Mouse (Mus musculus): Measurements from ENCODE around the gene Bmyc. TPM values are rescaled to one million over a fixed set of nuclear protein-coding genes. Genes with fewer than 3 reads are reported as not detected.
"Not testable (repeated sequence)": the region's sequence is repeated elsewhere in the genome, so short reads cannot be mapped to it uniquely, and the experiment has no call there.

The Bmyc gene
- polyA plus RNA-seq, 1 experiment from 2014 or later: 106 TPM

- H3K27ac ChIP-seq (ENCODE audit: low read depth): no peak within 1 kb of the TSS
- H3K4me2 ChIP-seq (ENCODE audit: low read length): no peak within 1 kb of the TSS
- no peaks in the 10 kb centered on the region for H3K4me1 ChIP-seq (replicated peaks; ENCODE audit: control insufficient read depth, insufficient read depth, low read length)
- no peaks in the 10 kb centered on the region for H3K27me3 ChIP-seq (replicated peaks; ENCODE audit: control insufficient read depth, insufficient read depth, low read length)
- H3K9me3 ChIP-seq (ENCODE audit: control insufficient read depth, low read length): no peaks in the 10 kb centered on the region
- H3K4me3 ChIP-seq (ENCODE audit: low read depth, low read length): no peak within 1 kb of the TSS
- 91% methylated on average over 3 of the region's 3 CpGs for WGBS
- DNase-seq (ENCODE audit: low spot score) (no peak), ATAC-seq (replicated peaks; ENCODE audit: low FRiP score, low TSS enrichment, low read depth) (no peak)
- H3K36me3 ChIP-seq (ENCODE audit: control insufficient read depth, insufficient read depth, low read length): no peaks in the 10 kb centered on the region
- H3K9ac ChIP-seq (ENCODE audit: low read length): no peak within 1 kb of the TSS
Measured at GRCm38 (mm10) chr2:25676486-25676885, 30.1 kb upstream of the Bmyc start, which contains the start of gene Lcn6. TSS of gene Lcn6 (plus strand) at chr2:25676786.

DNA sequence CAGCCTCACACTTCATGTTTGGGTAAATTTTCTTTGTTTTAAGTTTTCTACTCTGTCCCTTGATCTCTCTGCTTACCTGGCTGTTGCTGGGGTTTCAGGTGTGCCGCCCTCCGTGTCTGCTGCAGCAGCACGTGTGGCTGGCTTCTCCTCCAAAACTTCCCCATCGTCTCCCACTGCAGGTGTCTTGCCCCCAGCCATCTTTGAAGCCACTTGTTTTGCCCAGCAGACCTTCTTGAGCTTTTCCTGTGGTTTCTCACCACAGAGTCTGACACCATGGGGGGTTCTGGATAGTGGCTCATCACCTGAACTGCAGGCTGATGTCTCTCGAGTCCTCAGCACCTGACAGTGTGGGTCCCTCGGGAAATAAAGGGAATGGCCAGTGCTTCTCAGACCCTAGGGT is 27.0 kb upstream of the Bmyc start:
- Histone ChIP-seq H3K27ac (ENCODE audit: low read depth) (no peak overlapping the region), H3K4me3 (ENCODE audit: low read depth, low read length) (no peak overlapping the region), H3K4me2 (ENCODE audit: low read length) (no peak overlapping the region), H3K27me3 (replicated peaks; ENCODE audit: control insufficient read depth, insufficient read depth, low read length) (no peaks in the 10 kb centered on the region), H3K9me3 (ENCODE audit: control insufficient read depth, low read length) (no peaks in the 10 kb centered on the region), H3K4me1 (replicated peaks; ENCODE audit: control insufficient read depth, insufficient read depth, low read length) (no peaks in the 10 kb centered on the region), H3K36me3 (ENCODE audit: control insufficient read depth, insufficient read depth, low read length) (no peaks in the 10 kb centered on the region), H3K9ac (ENCODE audit: low read length) (no peak overlapping the region)
- no peak for DNase-seq (ENCODE audit: low spot score)
- 82% methylated on average over 6 of the region's 6 CpGs for WGBS
- no peak for ATAC-seq (replicated peaks; ENCODE audit: low FRiP score, low TSS enrichment, low read depth)

DNA sequence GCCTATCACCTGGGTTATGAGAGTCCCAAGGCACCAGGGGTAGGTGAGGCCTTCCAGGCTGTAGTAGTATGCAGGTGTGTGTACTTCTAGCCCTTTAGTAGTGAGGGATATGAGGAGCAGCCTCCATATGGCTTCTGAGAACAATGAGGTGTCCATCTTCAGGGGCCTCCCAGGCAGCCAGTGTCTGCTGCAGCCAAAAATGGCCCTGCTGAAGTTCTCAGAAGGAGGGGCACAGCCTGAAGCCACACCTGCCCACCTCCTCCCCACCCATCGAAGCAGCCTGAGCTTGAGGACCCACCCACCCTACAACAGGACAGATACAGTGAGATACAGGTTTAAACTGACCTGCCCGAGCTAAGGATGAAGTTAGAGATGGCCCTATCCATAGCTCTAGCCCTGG is 24.1 kb upstream of the Bmyc start, which contains the start of gene Lcn10:
Gene Lcn10, plus strand, starts transcription at position 301 of the 400 bp plus-strand sequence.
- no peak within 1 kb of the TSS for H3K4me2 ChIP-seq (ENCODE audit: low read length)
- no peaks in the 10 kb centered on the region for H3K4me1 ChIP-seq (replicated peaks; ENCODE audit: control insufficient read depth, insufficient read depth, low read length)
- H3K27me3 ChIP-seq (replicated peaks; ENCODE audit: control insufficient read depth, insufficient read depth, low read length): no peaks in the 10 kb centered on the region
- ATAC-seq (replicated peaks; ENCODE audit: low FRiP score, low TSS enrichment, low read depth) (no peak), DNase-seq (ENCODE audit: low spot score) (no peak)
- H3K9me3 ChIP-seq (ENCODE audit: control insufficient read depth, low read length): no peaks in the 10 kb centered on the region
- no peaks in the 10 kb centered on the region for H3K36me3 ChIP-seq (ENCODE audit: control insufficient read depth, insufficient read depth, low read length)
- 65% methylated on average over 2 of the region's 2 CpGs for WGBS
- no peak within 1 kb of the TSS for H3K9ac ChIP-seq (ENCODE audit: low read length)
- H3K4me3 ChIP-seq (ENCODE audit: low read depth, low read length): no peak within 1 kb of the TSS
- no peak within 1 kb of the TSS for H3K27ac ChIP-seq (ENCODE audit: low read depth)

DNA sequence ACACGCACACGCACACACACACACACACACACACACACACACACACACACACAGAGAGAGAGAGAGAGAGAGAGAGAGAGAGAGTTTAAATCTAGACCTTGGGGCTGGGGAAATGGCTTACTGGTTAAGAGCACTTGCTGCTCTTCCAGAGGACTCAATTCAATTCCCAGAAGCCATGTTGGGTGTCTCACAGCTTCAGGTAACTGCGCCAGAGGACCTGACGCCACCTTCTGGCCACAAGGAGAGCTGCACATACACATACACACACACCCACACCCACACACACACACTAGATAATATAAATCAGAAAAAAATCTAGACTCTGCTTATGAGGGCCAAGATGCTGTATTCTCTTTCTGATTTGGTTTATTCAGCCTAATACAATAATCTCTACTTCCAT is 19.6 kb upstream of the Bmyc start:
- Histone ChIP-seq H3K27me3 (replicated peaks; ENCODE audit: control insufficient read depth, insufficient read depth, low read length) (no peaks in the 10 kb centered on the region), H3K9ac (ENCODE audit: low read length) (no peak overlapping the region), H3K9me3 (ENCODE audit: control insufficient read depth, low read length) (no peaks in the 10 kb centered on the region), H3K27ac (ENCODE audit: low read depth) (no peak overlapping the region), H3K4me2 (ENCODE audit: low read length) (no peak overlapping the region), H3K4me3 (ENCODE audit: low read depth, low read length) (no peak overlapping the region), H3K36me3 (ENCODE audit: control insufficient read depth, insufficient read depth, low read length) (no peaks in the 10 kb centered on the region), H3K4me1 (replicated peaks; ENCODE audit: control insufficient read depth, insufficient read depth, low read length) (no peaks in the 10 kb centered on the region)
- no peak for DNase-seq (ENCODE audit: low spot score)
- 61% methylated on average over 4 of the region's 4 CpGs for WGBS
- ATAC-seq (replicated peaks; ENCODE audit: low FRiP score, low TSS enrichment, low read depth): no peak

- H3K4me1 ChIP-seq (replicated peaks; ENCODE audit: control insufficient read depth, insufficient read depth, low read length): no peaks in the 10 kb centered on the region
- no peak overlapping the region for H3K9ac ChIP-seq (ENCODE audit: low read length)
- H3K36me3 ChIP-seq (ENCODE audit: control insufficient read depth, insufficient read depth, low read length): no peaks in the 10 kb centered on the region
- H3K4me3 ChIP-seq (ENCODE audit: low read depth, low read length): no peak overlapping the region
- H3K9me3 ChIP-seq (ENCODE audit: control insufficient read depth, low read length): no peaks in the 10 kb centered on the region
- no peak for ATAC-seq (replicated peaks; ENCODE audit: low FRiP score, low TSS enrichment, low read depth)
- no peak overlapping the region for H3K4me2 ChIP-seq (ENCODE audit: low read length)
- DNase-seq (ENCODE audit: low spot score): peak; percentile 90
- no peaks in the 10 kb centered on the region for H3K27me3 ChIP-seq (replicated peaks; ENCODE audit: control insufficient read depth, insufficient read depth, low read length)
- H3K27ac ChIP-seq (ENCODE audit: low read depth): no peak overlapping the region
Measured at GRCm38 (mm10) chr2:25694605-25695004, 11.9 kb upstream of the Bmyc start.

GRCm38 (mm10) chr2:25696951-25697350 is 9.6 kb upstream of the Bmyc start:
- no peaks in the 10 kb centered on the region for H3K4me1 ChIP-seq (replicated peaks; ENCODE audit: control insufficient read depth, insufficient read depth, low read length)

GRCm38 (mm10) chr2:25698696-25699095 is 7.8 kb upstream of the Bmyc start:
- no peak overlapping the region for H3K9ac ChIP-seq (ENCODE audit: low read length)
- H3K4me3 ChIP-seq (ENCODE audit: low read depth, low read length): no peak overlapping the region
- H3K4me2 ChIP-seq (ENCODE audit: low read length): no peak overlapping the region
- H3K36me3 ChIP-seq (ENCODE audit: control insufficient read depth, insufficient read depth, low read length): no peaks in the 10 kb centered on the region
- H3K27ac ChIP-seq (ENCODE audit: low read depth): no peak overlapping the region
- no peak for DNase-seq (ENCODE audit: low spot score)
- H3K27me3 ChIP-seq (replicated peaks; ENCODE audit: control insufficient read depth, insufficient read depth, low read length): no peaks in the 10 kb centered on the region
- no peaks in the 10 kb centered on the region for H3K4me1 ChIP-seq (replicated peaks; ENCODE audit: control insufficient read depth, insufficient read depth, low read length)
- H3K9me3 ChIP-seq (ENCODE audit: control insufficient read depth, low read length): no peaks in the 10 kb centered on the region
- 87% methylated on average over 2 of the region's 2 CpGs for WGBS
- no peak for ATAC-seq (replicated peaks; ENCODE audit: low FRiP score, low TSS enrichment, low read depth)

More at GRCm38 (mm10) chr2:25696951-25697350, 9.6 kb upstream of the Bmyc start:
- H3K9me3 ChIP-seq (ENCODE audit: control insufficient read depth, low read length): no peaks in the 10 kb centered on the region
- no peak overlapping the region for H3K4me3 ChIP-seq (ENCODE audit: low read depth, low read length)
- H3K27me3 ChIP-seq (replicated peaks; ENCODE audit: control insufficient read depth, insufficient read depth, low read length): no peaks in the 10 kb centered on the region
- WGBS: 57% methylated on average over 4 of the region's 4 CpGs
- no peak for DNase-seq (ENCODE audit: low spot score)
- H3K36me3 ChIP-seq (ENCODE audit: control insufficient read depth, insufficient read depth, low read length): no peaks in the 10 kb centered on the region
- H3K9ac ChIP-seq (ENCODE audit: low read length): no peak overlapping the region
- ATAC-seq (replicated peaks; ENCODE audit: low FRiP score, low TSS enrichment, low read depth): no peak
- no peak overlapping the region for H3K4me2 ChIP-seq (ENCODE audit: low read length)
- no peak overlapping the region for H3K27ac ChIP-seq (ENCODE audit: low read depth)

DNA sequence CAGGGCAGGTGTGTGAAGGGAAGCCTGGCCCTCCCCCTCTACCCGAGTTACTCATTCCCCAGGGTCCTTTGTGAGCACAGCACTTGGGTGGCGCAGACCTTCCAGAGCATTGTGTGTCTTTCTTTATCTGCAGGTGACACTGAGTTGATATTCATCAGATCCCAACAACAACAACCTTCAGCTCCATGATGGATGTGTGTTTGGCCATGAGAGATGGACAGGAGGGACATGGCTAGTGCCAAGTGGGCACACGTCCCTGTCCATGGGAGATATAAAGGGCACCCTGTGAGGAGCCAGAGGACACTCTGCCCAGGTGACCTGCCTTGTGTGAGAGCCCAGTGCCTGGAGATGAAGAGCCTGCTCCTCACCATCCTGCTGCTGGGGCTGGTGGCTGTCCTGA is 6.8 kb upstream of the Bmyc start, which contains the start of gene Obp2a:
Gene Obp2a, plus strand, starts transcription at position 301 of the 400 bp plus-strand sequence.
- not testable (repeated sequence) for H3K4me2 ChIP-seq (ENCODE audit: low read length); H3K36me3 ChIP-seq (ENCODE audit: control insufficient read depth, insufficient read depth, low read length); H3K27me3 ChIP-seq (replicated peaks; ENCODE audit: control insufficient read depth, insufficient read depth, low read length); H3K27ac ChIP-seq (ENCODE audit: low read depth); H3K9me3 ChIP-seq (ENCODE audit: control insufficient read depth, low read length); DNase-seq (ENCODE audit: low spot score); H3K9ac ChIP-seq (ENCODE audit: low read length); H3K4me3 ChIP-seq (ENCODE audit: low read depth, low read length); ATAC-seq (replicated peaks; ENCODE audit: low FRiP score, low TSS enrichment, low read depth); H3K4me1 ChIP-seq (replicated peaks; ENCODE audit: control insufficient read depth, insufficient read depth, low read length)
- WGBS: 83% methylated on average over 3 of the region's 3 CpGs

DNA sequence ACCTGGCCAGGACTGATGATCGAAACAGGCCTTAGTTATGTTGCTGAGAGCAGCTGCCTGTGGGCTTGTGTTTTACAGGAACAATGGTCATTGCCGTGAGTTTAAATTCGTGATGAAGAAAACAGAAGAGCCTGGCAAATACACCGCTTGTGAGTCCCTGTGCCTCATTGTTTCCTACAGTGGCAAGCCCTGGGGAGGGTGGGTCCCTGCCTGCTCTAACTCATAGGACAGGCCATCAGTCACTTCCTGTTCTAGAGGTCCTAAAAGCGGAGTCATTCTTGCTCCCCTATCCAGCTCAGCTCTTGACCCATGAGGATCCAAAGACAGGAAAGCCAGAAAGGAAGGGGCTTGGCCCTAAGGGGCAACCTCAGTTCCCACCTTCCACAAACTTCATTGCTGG is 5.5 kb upstream of the Bmyc start:
- Histone ChIP-seq H3K4me2 (ENCODE audit: low read length) (no peak overlapping the region), H3K27ac (ENCODE audit: low read depth) (no peak overlapping the region), H3K36me3 (ENCODE audit: control insufficient read depth, insufficient read depth, low read length) (no peaks in the 10 kb centered on the region), H3K9me3 (ENCODE audit: control insufficient read depth, low read length) (no peaks in the 10 kb centered on the region), H3K4me3 (ENCODE audit: low read depth, low read length) (no peak overlapping the region), H3K4me1 (replicated peaks; ENCODE audit: control insufficient read depth, insufficient read depth, low read length) (no peaks in the 10 kb centered on the region), H3K9ac (ENCODE audit: low read length) (no peak overlapping the region), H3K27me3 (replicated peaks; ENCODE audit: control insufficient read depth, insufficient read depth, low read length) (no peaks in the 10 kb centered on the region)
- no peak for DNase-seq (ENCODE audit: low spot score)
- WGBS: 76% methylated on average over 5 of the region's 5 CpGs
- ATAC-seq (replicated peaks; ENCODE audit: low FRiP score, low TSS enrichment, low read depth): no peak
